Comparison of ENCODE assay signal across 19 mouse cellular contexts in genomic region chr1:38368081-38368689, GRCm38 (mm10).
DNase-seq lines count a peak whose midpoint lies in the region; ATAC-seq lines count a peak whose summit lies in the region.
"Had no signal": no experiment of that assay in that cellular context is flagged by ENCODE, and none has a peak within 500 bp of the region (broad histone marks: within the 10 kb centered on the region; RNA-seq: fewer than 3 reads in every experiment).

No protein-coding gene starts in this region.

- no peak overlapping the region for H3K4me2 ChIP-seq in heart, embryonic 12.5 days
- H3K4me2 ChIP-seq: embryonic facial prominence, embryonic 12.5 days; heart, embryonic 11.5 days; limb, embryonic 12.5 days; liver, embryonic 15.5 days had no signal

- H3K4me3 ChIP-seq in heart, embryonic 12.5 days, result no peak overlapping the region
- H3K4me3 ChIP-seq: embryonic facial prominence, embryonic 12.5 days; limb, embryonic 12.5 days; liver, embryonic 15.5 days had no signal

- no peaks in the 10 kb centered on the region for H3K36me3 ChIP-seq in heart, embryonic 12.5 days
- H3K36me3 ChIP-seq: embryonic facial prominence, embryonic 12.5 days; limb, embryonic 12.5 days; liver, embryonic 15.5 days had no signal

- no peak for ATAC-seq in heart, embryonic 12.5 days (ENCODE audit: insufficient number of reproducible peaks, low FRiP score)
- no peak for ATAC-seq in CD4-positive, CD25-positive, alpha-beta regulatory T cell, adult 4 months
- ATAC-seq: intestine, postnatal 0 days; Patski had no signal

- no peaks in the 10 kb centered on the region for H3K27me3 ChIP-seq in heart, embryonic 12.5 days (replicated peaks)
- H3K27me3 ChIP-seq: embryonic facial prominence, embryonic 12.5 days; limb, embryonic 12.5 days; liver, embryonic 15.5 days; Patski had no signal

- peaks cover 17% of the 10 kb centered on the region for H3K4me1 ChIP-seq in heart, embryonic 12.5 days (replicated peaks)
- H3K4me1 ChIP-seq: liver, embryonic 15.5 days had no signal

- DNase-seq in adrenal gland, adult 2 months, result peak; percentile 66
- DNase-seq in adrenal gland, postnatal 4 days (ENCODE audit: low spot score in 2 of 2), result no peak
- DNase-seq in heart, adult 11 months, result peak; percentile 87
- DNase-seq in ovary, postnatal 36 days (ENCODE audit: low spot score), result peak; percentile 26
- no peak for DNase-seq in ovary, postnatal 10 days (ENCODE audit: low spot score)
- DNase-seq in gastrocnemius, postnatal 4 days (ENCODE audit: low spot score in 2 of 2), result no peak
- DNase-seq: gastrocnemius, postnatal 10 days; heart, postnatal 4 days; kidney, postnatal 14 days; right cerebral cortex, postnatal 25 days had no signal

- no peak overlapping the region for H3K9ac ChIP-seq in heart, embryonic 12.5 days
- H3K9ac ChIP-seq: embryonic facial prominence, embryonic 12.5 days; limb, embryonic 12.5 days; liver, embryonic 15.5 days had no signal

- WGBS in heart, embryonic 12.5 days, result 80% methylated on average over 6 of the region's 6 CpGs

- H3K27ac ChIP-seq in heart, embryonic 12.5 days (ENCODE audit: poor library complexity, severe bottlenecking), result no peak overlapping the region
- H3K27ac ChIP-seq: embryonic facial prominence, embryonic 12.5 days; limb, embryonic 12.5 days; liver, embryonic 15.5 days; macrophage had no signal

- no peaks in the 10 kb centered on the region for H3K9me3 ChIP-seq in heart, embryonic 12.5 days (replicated peaks)
- H3K9me3 ChIP-seq: embryonic facial prominence, embryonic 12.5 days; limb, embryonic 12.5 days; liver, embryonic 15.5 days had no signal

Comparison
In these comparisons a context has a peak if more than half of its experiments do, and no peak if none do; other contexts are left out.
1. DNase-seq: peak in adrenal gland, adult 2 months (single experiment), heart, adult 11 months (single experiment) and ovary, postnatal 36 days (single experiment); none in adrenal gland, postnatal 4 days (0 of 2), ovary, postnatal 10 days (single experiment) and gastrocnemius, postnatal 4 days (0 of 2).